Mouse (Mus musculus): Measurements from ENCODE around the gene Il12rb1. TPM values are rescaled to one million over a fixed set of nuclear protein-coding genes. Genes with fewer than 3 reads are reported as not detected.

Gene Il12rb1
- polyA plus RNA-seq, 1 experiment from 2014 or later: not detected

DNA sequence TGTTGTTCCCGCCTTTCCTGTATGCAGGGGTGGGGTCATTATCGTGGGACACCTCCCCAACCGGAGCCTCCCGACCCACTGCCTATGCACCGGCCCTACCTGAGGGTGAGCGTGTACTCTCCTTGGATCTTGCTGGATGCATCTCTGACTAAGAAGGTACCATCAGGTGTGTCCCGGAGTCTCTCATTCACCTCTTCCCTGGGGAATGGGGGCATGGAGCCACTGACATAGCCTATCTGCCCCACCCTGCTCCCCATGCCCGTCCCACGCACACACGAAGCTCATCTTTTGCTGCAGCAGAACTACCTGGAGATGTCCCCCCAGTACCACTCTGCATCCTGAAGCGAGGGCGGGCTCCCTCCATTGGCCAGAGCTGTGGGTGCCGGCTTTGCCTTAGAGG lies 37.5 kb upstream of the Il12rb1 start:
- Histone ChIP-seq H3K9ac (ENCODE audit: low read length) (no peak overlapping the region), H3K4me2 (ENCODE audit: low read depth, low read length, severe bottlenecking) (no peak overlapping the region), H3K4me1 (replicated peaks; ENCODE audit: control insufficient read depth, insufficient read depth, low read length) (peaks cover 8% of the 10 kb centered on the region), H3K36me3 (ENCODE audit: control insufficient read depth, insufficient read depth, low read length) (peaks cover 2% of the 10 kb centered on the region; the same call in 1 of the 2 replicates), H3K27me3 (ENCODE audit: control insufficient read depth, insufficient read depth, low read length) (no peaks in the 10 kb centered on the region), H3K4me3 (ENCODE audit: low read depth, low read length) (no peak overlapping the region), H3K27ac (ENCODE audit: low read depth, low read length) (no peak overlapping the region), H3K9me3 (ENCODE audit: control insufficient read depth, low read length) (no peaks in the 10 kb centered on the region)
- DNase-seq (ENCODE audit: low spot score) (no peak), ATAC-seq (replicated peaks; ENCODE audit: low FRiP score) (no peak)
- 95% methylated on average over 13 of the region's 13 CpGs for WGBS

DNA sequence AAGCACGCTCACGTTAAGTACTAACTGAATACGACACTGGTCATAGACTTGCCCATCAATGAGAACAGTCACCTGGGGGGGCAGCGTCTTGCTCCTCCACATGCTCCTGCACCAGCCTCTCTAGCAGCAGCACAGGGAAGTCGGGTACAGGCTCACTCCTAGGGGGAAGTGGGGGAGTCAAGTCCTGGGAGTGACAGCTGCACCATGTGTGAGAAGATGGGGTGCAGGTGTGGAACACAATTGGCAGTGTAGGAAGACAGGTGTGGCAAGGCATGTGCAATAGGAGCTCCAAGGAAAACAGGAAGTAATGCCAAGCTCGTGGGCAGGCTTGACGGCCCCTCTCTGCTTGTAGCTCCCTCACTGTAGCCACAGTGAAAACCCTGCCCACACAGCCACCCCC lies 37.0 kb upstream of the Il12rb1 start:
- H3K4me1 ChIP-seq (replicated peaks; ENCODE audit: control insufficient read depth, insufficient read depth, low read length): peaks cover 10% of the 10 kb centered on the region
- no peak for ATAC-seq (replicated peaks; ENCODE audit: low FRiP score)
- WGBS: 91% methylated on average over 7 of the region's 7 CpGs

DNA sequence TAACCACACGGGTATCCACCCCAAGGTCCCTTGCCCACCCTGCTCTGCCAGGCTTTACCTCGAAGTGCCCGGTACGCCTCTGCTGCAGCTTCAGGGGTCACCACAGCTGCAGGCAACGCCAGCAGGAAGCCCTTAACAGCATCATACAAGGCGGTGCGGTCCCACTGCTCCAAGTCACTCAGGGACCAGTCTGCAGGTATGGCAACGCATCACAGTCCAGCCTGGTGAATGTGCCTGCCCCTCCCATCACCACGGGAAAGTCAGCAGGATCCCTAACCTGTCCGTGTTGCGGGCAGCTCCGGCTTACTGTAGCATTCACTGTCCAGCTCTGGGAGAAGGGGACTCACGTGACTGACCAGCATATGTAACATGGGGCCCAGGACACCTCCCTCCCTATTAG lies 36.2 kb upstream of the Il12rb1 start:
- Histone ChIP-seq H3K27me3 (ENCODE audit: control insufficient read depth, insufficient read depth, low read length) (no peaks in the 10 kb centered on the region), H3K4me3 (ENCODE audit: low read depth, low read length) (no peak overlapping the region), H3K36me3 (ENCODE audit: control insufficient read depth, insufficient read depth, low read length) (peaks cover 2% of the 10 kb centered on the region; the same call in 1 of the 2 replicates), H3K4me1 (replicated peaks; ENCODE audit: control insufficient read depth, insufficient read depth, low read length) (peaks cover 4% of the 10 kb centered on the region; the same call in 1 of the 2 replicates), H3K27ac (ENCODE audit: low read depth, low read length) (no peak overlapping the region), H3K9ac (ENCODE audit: low read length) (no peak overlapping the region; the same call in 1 of the 2 replicates), H3K9me3 (ENCODE audit: control insufficient read depth, low read length) (no peaks in the 10 kb centered on the region), H3K4me2 (ENCODE audit: low read depth, low read length, severe bottlenecking) (no peak overlapping the region)
- DNase-seq (ENCODE audit: low spot score) (no peak), ATAC-seq (replicated peaks; ENCODE audit: low FRiP score) (no peak)
- 95% methylated on average over 13 of the region's 13 CpGs for WGBS

More for the DNA sequence above, 37.0 kb upstream of the Il12rb1 start:
- Histone ChIP-seq H3K4me3 (ENCODE audit: low read depth, low read length) (no peak overlapping the region), H3K9ac (ENCODE audit: low read length) (no peak overlapping the region), H3K36me3 (ENCODE audit: control insufficient read depth, insufficient read depth, low read length) (peaks cover 2% of the 10 kb centered on the region; the same call in 1 of the 2 replicates), H3K27me3 (ENCODE audit: control insufficient read depth, insufficient read depth, low read length) (no peaks in the 10 kb centered on the region), H3K4me2 (ENCODE audit: low read depth, low read length, severe bottlenecking) (no peak overlapping the region), H3K27ac (ENCODE audit: low read depth, low read length) (no peak overlapping the region), H3K9me3 (ENCODE audit: control insufficient read depth, low read length) (no peaks in the 10 kb centered on the region)
- DNase-seq (ENCODE audit: low spot score): no peak

DNA sequence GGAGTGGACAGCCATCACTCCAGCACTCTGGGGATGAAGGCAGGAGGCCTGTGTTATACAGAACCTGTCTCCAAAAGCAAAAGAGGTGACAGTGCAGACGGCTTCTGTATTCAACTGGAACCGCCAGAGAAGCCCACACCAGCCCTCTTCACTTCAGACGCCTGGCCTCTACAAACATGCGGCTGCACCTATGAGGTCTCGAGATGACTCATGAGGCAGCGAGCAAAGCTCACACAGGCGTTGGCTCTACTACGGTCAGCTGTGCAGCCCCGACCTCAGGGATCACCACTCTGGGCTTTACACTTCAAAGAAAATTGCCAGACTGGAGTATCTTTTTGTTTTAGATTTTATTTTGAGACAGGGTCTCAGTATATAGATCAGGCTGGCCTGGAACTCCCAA lies 35.4 kb upstream of the Il12rb1 start:
- Histone ChIP-seq H3K4me3 (ENCODE audit: low read depth, low read length) (no peak overlapping the region), H3K9ac (ENCODE audit: low read length) (no peak overlapping the region), H3K36me3 (ENCODE audit: control insufficient read depth, insufficient read depth, low read length) (peaks cover 2% of the 10 kb centered on the region; the same call in 1 of the 2 replicates), H3K27me3 (ENCODE audit: control insufficient read depth, insufficient read depth, low read length) (no peaks in the 10 kb centered on the region), H3K27ac (ENCODE audit: low read depth, low read length) (no peak overlapping the region), H3K9me3 (ENCODE audit: control insufficient read depth, low read length) (no peaks in the 10 kb centered on the region), H3K4me2 (ENCODE audit: low read depth, low read length, severe bottlenecking) (no peak overlapping the region), H3K4me1 (replicated peaks; ENCODE audit: control insufficient read depth, insufficient read depth, low read length) (peaks cover 8% of the 10 kb centered on the region; the same call in 1 of the 2 replicates)
- WGBS: 92% methylated on average over 9 of the region's 9 CpGs
- no peak for ATAC-seq (replicated peaks; ENCODE audit: low FRiP score)
- DNase-seq (ENCODE audit: low spot score): no peak

DNA sequence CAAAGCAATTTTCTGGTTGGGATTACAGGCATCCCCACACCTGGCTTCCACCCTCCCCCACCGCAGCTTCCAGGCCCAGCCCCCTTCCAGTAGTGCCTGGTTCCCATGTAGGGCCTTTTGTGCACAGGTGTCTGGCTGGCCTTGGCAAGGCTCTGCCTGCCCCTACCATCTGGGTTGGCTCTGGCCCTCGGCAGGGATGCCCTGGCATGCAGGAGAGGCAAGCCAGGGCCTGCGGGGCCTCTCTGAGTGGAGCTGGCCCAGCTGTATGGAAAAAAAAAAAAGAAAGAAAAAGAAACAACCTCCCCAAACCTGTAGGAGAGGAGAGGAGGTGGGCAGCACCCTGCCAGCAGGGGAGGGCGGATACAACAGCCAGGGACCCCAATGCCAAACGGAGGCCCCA lies 34.8 kb upstream of the Il12rb1 start:
- no peak overlapping the region for H3K27ac ChIP-seq (ENCODE audit: low read depth, low read length)
- no peak for DNase-seq (ENCODE audit: low spot score)
- no peak overlapping the region for H3K4me3 ChIP-seq (ENCODE audit: low read depth, low read length)
- H3K4me2 ChIP-seq (ENCODE audit: low read depth, low read length, severe bottlenecking): no peak overlapping the region
- H3K27me3 ChIP-seq (ENCODE audit: control insufficient read depth, insufficient read depth, low read length): no peaks in the 10 kb centered on the region
- WGBS: 93% methylated on average over 5 of the region's 5 CpGs
- no peak overlapping the region for H3K9ac ChIP-seq (ENCODE audit: low read length)
- H3K9me3 ChIP-seq (ENCODE audit: control insufficient read depth, low read length): no peaks in the 10 kb centered on the region
- H3K36me3 ChIP-seq (ENCODE audit: control insufficient read depth, insufficient read depth, low read length): peaks cover 2% of the 10 kb centered on the region; the same call in 1 of the 2 replicates
- peaks cover 10% of the 10 kb centered on the region; the same call in 1 of the 2 replicates for H3K4me1 ChIP-seq (replicated peaks; ENCODE audit: control insufficient read depth, insufficient read depth, low read length)
- no peak for ATAC-seq (replicated peaks; ENCODE audit: low FRiP score)

DNA sequence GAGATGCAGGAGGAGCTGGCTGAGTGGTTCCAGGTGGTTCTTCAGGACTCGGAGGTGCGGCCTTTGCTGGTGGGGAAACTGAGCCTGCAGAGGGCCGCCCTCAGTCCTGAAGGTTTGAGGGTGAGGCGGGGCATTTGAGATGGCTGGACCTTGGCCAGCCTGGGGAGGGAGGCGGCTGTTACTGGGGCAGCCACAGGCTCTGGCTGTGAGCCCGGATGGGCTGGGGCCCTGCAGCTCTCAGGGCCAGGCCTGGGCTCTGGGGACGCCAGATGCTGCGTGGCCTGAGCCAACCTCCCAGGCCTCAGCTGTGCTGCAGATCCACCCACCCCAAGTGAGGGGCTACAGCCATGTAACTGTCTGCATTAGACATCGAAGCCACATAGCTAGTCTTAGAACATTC lies 34.4 kb upstream of the Il12rb1 start:
- WGBS: 82% methylated on average over 9 of the region's 9 CpGs
- Histone ChIP-seq H3K4me2 (ENCODE audit: low read depth, low read length, severe bottlenecking) (no peak overlapping the region), H3K36me3 (ENCODE audit: control insufficient read depth, insufficient read depth, low read length) (peaks cover 2% of the 10 kb centered on the region; the same call in 1 of the 2 replicates), H3K27me3 (ENCODE audit: control insufficient read depth, insufficient read depth, low read length) (no peaks in the 10 kb centered on the region), H3K4me3 (ENCODE audit: low read depth, low read length) (no peak overlapping the region), H3K27ac (ENCODE audit: low read depth, low read length) (no peak overlapping the region), H3K4me1 (replicated peaks; ENCODE audit: control insufficient read depth, insufficient read depth, low read length) (peaks cover 10% of the 10 kb centered on the region; the same call in 1 of the 2 replicates), H3K9me3 (ENCODE audit: control insufficient read depth, low read length) (no peaks in the 10 kb centered on the region), H3K9ac (ENCODE audit: low read length) (no peak overlapping the region)
- DNase-seq (ENCODE audit: low spot score): no peak
- ATAC-seq (replicated peaks; ENCODE audit: low FRiP score): no peak

DNA sequence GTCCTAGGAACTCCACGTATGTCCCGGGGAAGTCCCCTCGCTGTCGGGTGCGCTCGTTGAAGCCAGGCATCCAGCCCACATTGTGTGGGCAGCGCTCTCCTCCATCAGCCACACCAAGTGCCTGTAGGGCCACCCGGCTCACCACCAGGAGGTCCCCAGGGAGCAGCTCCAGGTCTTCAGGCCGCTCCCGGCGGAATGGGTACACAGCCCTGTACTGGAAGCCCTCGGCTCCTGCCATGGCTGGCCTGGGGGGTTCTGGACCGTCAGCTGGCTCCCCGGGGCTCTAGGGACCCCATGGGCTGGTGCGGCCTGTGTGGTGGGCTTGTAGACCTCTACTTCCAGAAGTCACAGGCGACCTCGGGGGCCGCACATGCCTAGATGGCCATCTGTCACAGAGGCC lies 33.5 kb upstream of the Il12rb1 start:
- no peak overlapping the region for H3K27ac ChIP-seq (ENCODE audit: low read depth, low read length)
- no peak for DNase-seq (ENCODE audit: low spot score)
- no peaks in the 10 kb centered on the region for H3K9me3 ChIP-seq (ENCODE audit: control insufficient read depth, low read length)
- no peaks in the 10 kb centered on the region for H3K27me3 ChIP-seq (ENCODE audit: control insufficient read depth, insufficient read depth, low read length)
- no peak for ATAC-seq (replicated peaks; ENCODE audit: low FRiP score)
- 94% methylated on average over 18 of the region's 18 CpGs for WGBS
- no peak overlapping the region for H3K4me2 ChIP-seq (ENCODE audit: low read depth, low read length, severe bottlenecking)
- H3K4me1 ChIP-seq (replicated peaks; ENCODE audit: control insufficient read depth, insufficient read depth, low read length): peaks cover 10% of the 10 kb centered on the region; the same call in 1 of the 2 replicates
- no peak overlapping the region for H3K9ac ChIP-seq (ENCODE audit: low read length)
- no peak overlapping the region for H3K4me3 ChIP-seq (ENCODE audit: low read depth, low read length)
- peaks cover 2% of the 10 kb centered on the region; the same call in 1 of the 2 replicates for H3K36me3 ChIP-seq (ENCODE audit: control insufficient read depth, insufficient read depth, low read length)

DNA sequence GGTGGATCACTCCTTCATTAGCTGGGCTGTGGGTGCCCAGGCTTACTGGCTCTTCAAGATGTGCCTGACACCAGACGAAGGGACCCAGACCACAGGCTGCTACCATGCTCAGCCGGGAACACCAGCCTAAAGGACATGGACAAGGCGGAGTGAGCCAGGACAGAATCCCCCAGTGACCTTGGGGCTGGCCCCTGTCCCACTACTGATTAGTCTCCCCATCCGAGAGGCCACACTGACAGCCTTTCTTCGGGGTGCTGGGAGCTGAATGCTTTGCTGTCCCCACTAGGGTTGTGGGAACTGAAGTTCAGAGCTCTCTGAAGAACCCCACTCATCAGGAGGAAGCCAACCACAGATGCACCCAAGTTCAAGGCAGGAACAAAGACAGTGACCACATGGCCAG lies 33.0 kb upstream of the Il12rb1 start:
- Histone ChIP-seq H3K27me3 (ENCODE audit: control insufficient read depth, insufficient read depth, low read length) (no peaks in the 10 kb centered on the region), H3K4me2 (ENCODE audit: low read depth, low read length, severe bottlenecking) (peak overlapping the region; percentile 82; the same call in 1 of the 2 replicates), H3K9ac (ENCODE audit: low read length) (peak overlapping the region; percentile 93; the same call in 1 of the 2 replicates), H3K4me3 (ENCODE audit: low read depth, low read length) (no peak overlapping the region), H3K36me3 (ENCODE audit: control insufficient read depth, insufficient read depth, low read length) (peaks cover 2% of the 10 kb centered on the region; the same call in 1 of the 2 replicates), H3K27ac (ENCODE audit: low read depth, low read length) (no peak overlapping the region), H3K4me1 (replicated peaks; ENCODE audit: control insufficient read depth, insufficient read depth, low read length) (peaks cover 10% of the 10 kb centered on the region; the same call in 1 of the 2 replicates), H3K9me3 (ENCODE audit: control insufficient read depth, low read length) (no peaks in the 10 kb centered on the region)
- 95% methylated on average over 5 of the region's 5 CpGs for WGBS
- DNase-seq (ENCODE audit: low spot score) (no peak), ATAC-seq (replicated peaks; ENCODE audit: low FRiP score) (no peak)
